Mouse (Mus musculus): ENCODE data around the gene Polr3k. TPM values are rescaled to one million over a fixed set of nuclear protein-coding genes. Genes with fewer than 3 reads are reported as not detected.

The Polr3k gene
- 21.2 TPM for polyA plus RNA-seq (2017; shearing (Covaris generic))

DNA sequence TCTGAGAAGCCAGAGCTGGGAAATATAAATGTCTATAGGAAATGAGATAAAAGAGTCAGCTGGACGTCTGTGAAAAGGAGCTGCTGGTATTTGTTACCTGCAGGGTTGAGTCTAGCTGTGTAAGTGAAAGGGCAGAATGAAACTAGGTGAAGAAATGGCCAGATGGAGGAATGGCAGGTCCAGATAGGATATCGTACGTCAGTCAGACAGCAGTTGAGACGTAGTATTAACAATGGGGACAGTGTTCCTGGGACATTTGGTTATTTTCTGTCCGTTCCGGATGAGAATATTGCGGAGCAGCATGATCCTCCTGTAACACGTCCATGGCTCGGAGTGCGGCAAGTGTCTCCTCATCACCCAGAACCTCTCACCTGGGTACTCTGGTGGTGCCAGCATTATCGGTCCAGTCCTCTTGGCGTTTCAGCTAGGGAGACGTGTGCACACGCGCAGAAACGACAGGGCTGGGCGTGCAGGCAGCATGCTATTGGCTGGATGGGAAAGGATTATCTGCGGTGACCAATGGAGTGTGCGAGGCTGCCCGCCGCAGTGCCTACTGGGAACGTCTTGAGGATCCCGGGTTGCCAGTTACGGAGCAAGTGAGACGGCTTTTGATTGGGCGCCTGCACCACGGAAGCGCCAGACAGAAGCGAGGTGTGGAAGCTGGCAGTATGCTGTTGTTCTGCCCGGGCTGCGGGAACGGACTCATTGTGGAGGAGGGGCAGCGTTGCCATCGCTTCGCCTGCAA, at the start of gene Polr3k:
TSS of gene Polr3k (plus strand) at position 547 of the 745 bp plus-strand sequence.

DNA sequence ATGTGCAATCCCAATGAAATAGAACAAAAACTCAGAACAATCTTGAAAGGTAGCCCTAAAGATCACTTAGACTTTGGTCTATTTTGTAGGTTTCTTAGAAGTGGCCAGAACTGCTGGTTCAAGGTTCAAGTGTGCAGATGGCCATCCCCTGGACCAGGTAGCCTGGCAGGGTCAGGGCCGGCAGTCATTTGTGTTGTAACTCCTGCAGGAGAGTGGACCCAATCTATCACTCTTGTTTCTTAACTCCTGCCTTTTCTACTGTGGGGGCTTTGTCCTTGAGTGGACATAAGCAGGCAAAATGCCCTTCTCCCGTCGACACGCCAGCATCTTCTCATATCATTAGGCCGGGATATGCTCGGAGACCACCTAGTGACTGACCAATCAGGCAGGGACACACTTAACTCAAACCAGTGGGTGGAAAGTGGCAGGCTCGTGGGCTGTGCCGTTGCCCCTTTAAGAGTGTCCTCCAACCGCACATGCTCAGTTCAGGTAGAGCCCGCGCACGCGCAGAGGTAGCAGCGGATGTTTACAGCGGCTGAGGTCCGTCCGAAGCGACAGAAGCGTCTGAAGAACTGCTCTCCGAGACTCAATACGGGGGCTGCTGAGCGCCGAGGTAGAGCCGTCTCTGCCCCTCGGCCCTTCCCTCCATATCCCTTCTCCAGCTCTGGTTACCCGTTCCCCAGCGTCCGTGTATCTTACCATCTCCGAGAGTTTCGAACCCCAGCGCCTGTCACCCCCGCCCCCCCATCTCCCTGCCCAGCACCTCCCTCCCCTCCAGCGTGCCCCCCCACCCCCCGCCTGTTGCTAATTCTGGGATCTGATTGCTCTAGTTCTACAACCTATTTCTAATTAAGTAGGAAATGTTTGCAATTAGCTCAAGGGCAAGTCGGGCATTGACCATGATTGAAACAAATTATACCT, 26.5 kb upstream of the Polr3k start, which contains the start of gene Pcmtd2:
TSS of gene Pcmtd2 (plus strand) at position 483 of the 921 bp plus-strand sequence.

Other genes with a start within 250 kb of the Polr3k start
- gene Gm29797, start 207.3 kb upstream of the Polr3k start, polyA plus RNA-seq (2017; shearing (Covaris generic)): not detected
- gene Sox18, start 192.7 kb upstream of the Polr3k start, polyA plus RNA-seq (2017; shearing (Covaris generic)): not detected
- 21.1 TPM for gene Tcea2, start 184.0 kb upstream of the Polr3k start, polyA plus RNA-seq (2017; shearing (Covaris generic))
- gene Rgs19, start 170.4 kb upstream of the Polr3k start, polyA plus RNA-seq (2017; shearing (Covaris generic)): 142 TPM
- not detected for gene Lkaaear1, start 165.9 kb upstream of the Polr3k start, polyA plus RNA-seq (2017; shearing (Covaris generic))
- 0.35 TPM for gene Oprl1, start 149.3 kb upstream of the Polr3k start, polyA plus RNA-seq (2017; shearing (Covaris generic))
- not detected for gene Myt1, start 101.0 kb upstream of the Polr3k start, polyA plus RNA-seq (2017; shearing (Covaris generic))
- 73.2 TPM for gene Pcmtd2, start 26.5 kb upstream of the Polr3k start, polyA plus RNA-seq (2017; shearing (Covaris generic))
- not detected for gene Gm14496, start 126.8 kb downstream of the Polr3k start, polyA plus RNA-seq (2017; shearing (Covaris generic))